Mouse (Mus musculus) heart, postnatal 0 days (tissue): ENCODE results near the gene Epn2. TPM values are rescaled to one million over a fixed set of nuclear protein-coding genes. Genes with fewer than 3 reads are reported as not detected.

ENCODE experiments used
- ATAC-seq: fragments of 200-750 bp; cut with Nextera tagmentation; 2 replicates; pipeline ENCODE4 v1.8.0; 2017; ENCODE audit warnings: low read depth, moderate number of reproducible peaks, moderate library complexity; ENCODE audit not compliant: insufficient read depth
- DNase-seq: peaks from one replicate; pipeline ENCODE4 v3.0.0-alpha.2; 2016; ENCODE audit warnings: low spot score
- H3K27ac ChIP-seq: fragments of 300-500 bp; sonication (generic); 2 replicates; pipeline ENCODE4 v1.5.1; 2014; ENCODE audit warnings: low read depth, mild to moderate bottlenecking
- H3K27me3 ChIP-seq: fragments of 300-500 bp; sonication (generic); 2 replicates; pipeline ENCODE4 v1.6.1; 2014; ENCODE audit warnings: low read length, mixed read lengths; ENCODE audit not compliant: control insufficient read depth, insufficient read depth
- H3K36me3 ChIP-seq: fragments of 300-500 bp; sonication (generic); replicated peaks from 2 replicates; pipeline ENCODE4 v1.6.1; 2014; ENCODE audit warnings: low read length, mixed read lengths; ENCODE audit not compliant: control insufficient read depth, insufficient read depth
- H3K4me1 ChIP-seq: fragments of 300-500 bp; sonication (generic); 2 replicates; pipeline ENCODE4 v1.6.1; 2014; ENCODE audit warnings: antibody characterized with exemption; ENCODE audit not compliant: control insufficient read depth, insufficient read depth
- H3K4me2 ChIP-seq: fragments of 300-500 bp; sonication (generic); 2 replicates; pipeline ENCODE4 v1.6.1; 2014; ENCODE audit warnings: low read depth, mild to moderate bottlenecking, low read length, moderate library complexity
- H3K4me3 ChIP-seq: fragments of 300-500 bp; sonication (generic); 2 replicates; pipeline ENCODE4 v1.5.1; 2014; ENCODE audit warnings: low read depth, low read length
- H3K9ac ChIP-seq: fragments of 300-500 bp; sonication (generic); replicated peaks from 2 replicates; pipeline ENCODE4 v1.6.1; 2014; ENCODE audit warnings: low read depth, low read length, mixed read lengths
- H3K9me3 ChIP-seq: fragments of 300-500 bp; sonication (generic); replicated peaks from 2 replicates; pipeline ENCODE4 v1.6.1; 2016; ENCODE audit warnings: low read length; ENCODE audit not compliant: control insufficient read depth
- CTCF ChIP-seq: IDR thresholded peaks from 2 replicates; pipeline ENCODE4 v1.5.1; 2016; ENCODE audit warnings: antibody characterized with exemption, control low read depth, low read depth
- EP300 ChIP-seq: IDR thresholded peaks from 2 replicates; pipeline ENCODE4 v1.6.1; 2016; ENCODE audit warnings: antibody characterized with exemption, low read depth
- WGBS: fragments of 180-500 bp; shearing (Covaris S2); extraction: QIAGEN DNeasy Blood & Tissue Kit; methylation state at CpG from one replicate; pipeline ENCODE4 v1.1.7; 2014; 5-methylcytosine and 5-hydroxymethylcytosine counted together
- polyA plus RNA-seq: library from polyadenylated mRNA; unstranded; fragments of >200 nt; fragmentation: Nextera tagmentation; extraction: Ambion mirVana; gene quantifications from 2 replicates; pipeline ENCODE4 v1.2.1, GENCODE M21; 2015
- total RNA-seq: library from RNA; depleted of rRNA; stranded (reverse); fragments of >200 nt; gene quantifications from 2 replicates; pipeline ENCODE4 v1.2.3, GENCODE M21; 2014; ENCODE audit warnings: low replicate concordance

Gene Epn2
- total and polyA plus RNA-seq, 2 experiments from 2014 or later = 19.3 to 21.3 TPM

- no peak overlapping the region for H3K4me2 ChIP-seq
- no peak overlapping the region for H3K27ac ChIP-seq
- no peaks in the 10 kb centered on the region for H3K27me3 ChIP-seq
- 54% methylated on average over 4 of the region's 4 CpGs for WGBS
- H3K4me1 ChIP-seq = no peaks in the 10 kb centered on the region
- no peaks in the 10 kb centered on the region for H3K9me3 ChIP-seq
- H3K9ac ChIP-seq = no peak overlapping the region
- no peak for DNase-seq
- TF ChIP-seq CTCF = no peak
- TF ChIP-seq EP300 = no peak
- no peaks in the 10 kb centered on the region for H3K36me3 ChIP-seq
- H3K4me3 ChIP-seq = no peak overlapping the region
- no peak for ATAC-seq
Observed at GRCm38 (mm10) chr11:61608072-61608471, 28.6 kb upstream of the Epn2 start.

- Histone ChIP-seq H3K27ac (no peak overlapping the region), H3K9me3 (no peaks in the 10 kb centered on the region), H3K4me1 (no peaks in the 10 kb centered on the region), H3K4me3 (no peak overlapping the region), H3K27me3 (no peaks in the 10 kb centered on the region), H3K4me2 (no peak overlapping the region), H3K36me3 (no peaks in the 10 kb centered on the region), H3K9ac (no peak overlapping the region)
- ATAC-seq = no peak
- WGBS = 86% methylated on average over 7 of the region's 7 CpGs
- no peak for TF ChIP-seq EP300
- no peak for TF ChIP-seq CTCF
- DNase-seq = no peak
Observed at GRCm38 (mm10) chr11:61602705-61603104, 23.2 kb upstream of the Epn2 start.

GRCm38 (mm10) chr11:61601465-61601864 lies 22.0 kb upstream of the Epn2 start:
- Histone ChIP-seq H3K27ac (no peak overlapping the region), H3K36me3 (no peaks in the 10 kb centered on the region), H3K4me1 (no peaks in the 10 kb centered on the region), H3K27me3 (no peaks in the 10 kb centered on the region), H3K9ac (no peak overlapping the region), H3K4me3 (no peak overlapping the region), H3K4me2 (no peak overlapping the region), H3K9me3 (no peaks in the 10 kb centered on the region)
- ATAC-seq (no peak), DNase-seq (no peak)
- TF ChIP-seq EP300 (no peak), CTCF (no peak)
- WGBS = 52% methylated on average over 3 of the region's 3 CpGs

GRCm38 (mm10) chr11:61598367-61598766 lies 18.9 kb upstream of the Epn2 start:
- TF ChIP-seq EP300 = no peak
- no peak for TF ChIP-seq CTCF
- Histone ChIP-seq H3K4me3 (no peak overlapping the region), H3K36me3 (no peaks in the 10 kb centered on the region), H3K27ac (no peak overlapping the region), H3K27me3 (no peaks in the 10 kb centered on the region), H3K9me3 (no peaks in the 10 kb centered on the region), H3K4me2 (no peak overlapping the region), H3K4me1 (no peaks in the 10 kb centered on the region), H3K9ac (no peak overlapping the region)
- WGBS = 57% methylated on average over 6 of the region's 6 CpGs
- ATAC-seq = no peak
- no peak for DNase-seq

GRCm38 (mm10) chr11:61597471-61597870 lies 18.0 kb upstream of the Epn2 start:
- H3K4me2 ChIP-seq = no peak overlapping the region
- ATAC-seq (no peak), DNase-seq (no peak)
- H3K9me3 ChIP-seq = no peaks in the 10 kb centered on the region
- no peak for TF ChIP-seq EP300
- no peak for TF ChIP-seq CTCF
- no peaks in the 10 kb centered on the region for H3K27me3 ChIP-seq
- H3K36me3 ChIP-seq = no peaks in the 10 kb centered on the region
- no peaks in the 10 kb centered on the region for H3K4me1 ChIP-seq
- no peak overlapping the region for H3K4me3 ChIP-seq
- no peak overlapping the region for H3K27ac ChIP-seq
- no peak overlapping the region for H3K9ac ChIP-seq
- WGBS = 75% methylated on average over 2 of the region's 2 CpGs

GRCm38 (mm10) chr11:61593069-61593468 lies 13.6 kb upstream of the Epn2 start:
- Histone ChIP-seq H3K4me2 (no peak overlapping the region), H3K4me1 (no peaks in the 10 kb centered on the region; the same call in 1 of the 2 replicates), H3K4me3 (no peak overlapping the region), H3K27me3 (no peaks in the 10 kb centered on the region), H3K9ac (no peak overlapping the region), H3K36me3 (no peaks in the 10 kb centered on the region), H3K27ac (no peak overlapping the region), H3K9me3 (no peaks in the 10 kb centered on the region)
- ATAC-seq (no peak), DNase-seq (no peak)
- TF ChIP-seq EP300 (no peak), CTCF (no peak)
